ENCODE assay signal across 8 mouse cellular contexts in the genomic region with DNA sequence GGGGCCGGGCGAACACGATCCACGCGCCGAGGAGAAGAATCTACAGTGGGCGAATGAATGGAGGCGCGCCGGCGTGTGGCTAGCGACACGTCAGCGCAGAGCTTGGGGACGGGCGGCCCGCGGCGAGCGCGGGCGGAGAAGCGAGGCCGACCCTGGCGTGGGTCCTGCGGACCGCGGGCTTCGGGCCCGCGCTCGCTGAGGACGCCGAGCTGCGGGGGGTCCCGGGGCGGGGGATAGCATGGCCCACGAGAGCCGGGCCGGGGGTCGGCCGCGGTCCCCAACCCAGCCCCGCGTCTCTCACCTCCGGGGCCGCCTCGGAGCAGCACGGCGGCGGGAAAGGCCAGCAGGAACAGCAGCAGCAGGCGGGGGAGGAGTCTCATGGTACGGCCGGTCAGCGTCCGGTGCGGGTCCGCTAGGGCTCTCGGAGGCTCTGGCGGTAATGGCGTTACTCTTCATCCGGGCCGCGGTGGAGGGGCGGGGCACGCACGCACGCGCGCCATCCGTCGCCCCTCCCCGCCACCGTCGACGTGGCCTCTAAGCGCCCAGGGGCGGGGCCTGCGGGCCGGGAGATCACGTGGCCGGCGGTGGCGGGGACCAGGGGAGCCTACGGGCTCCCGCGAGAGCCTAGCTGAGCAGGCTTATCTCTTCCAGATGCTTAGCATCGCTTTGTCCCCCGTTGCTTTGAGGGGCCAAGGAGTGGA. TPM values are rescaled to one million over a fixed set of nuclear protein-coding genes. Genes with fewer than 3 reads are reported as not detected.
DNase-seq lines count a peak whose midpoint lies in the region; ATAC-seq and TF ChIP-seq lines count a peak whose summit lies in the region.

A gene (minus strand): TSS at position 514 of the 701 bp plus-strand sequence.

- ATAC-seq in kidney, embryonic 14.5 days (ENCODE audit: low FRiP score, low TSS enrichment), result peak; percentile 98
- peak; percentile 97 for ATAC-seq in limb, embryonic 15.5 days (ENCODE audit: insufficient number of reproducible peaks, low FRiP score, low TSS enrichment, low read depth)

- no peaks in the 10 kb centered on the region for H3K27me3 ChIP-seq in kidney, embryonic 14.5 days (ENCODE audit: control insufficient read depth, insufficient read depth, low read length)
- no peaks in the 10 kb centered on the region for H3K27me3 ChIP-seq in limb, embryonic 15.5 days

- peak within 1 kb of the TSS; percentile 74 for H3K4me2 ChIP-seq in kidney, embryonic 14.5 days (replicated peaks; ENCODE audit: low read depth, low read length)
- H3K4me2 ChIP-seq in limb, embryonic 15.5 days, result peak within 1 kb of the TSS; percentile 55

- H3K4me1 ChIP-seq in bone marrow macrophage, adult 2 months (ENCODE audit: control insufficient read depth, insufficient read depth, low read length), result peaks cover 23% of the 10 kb centered on the region
- H3K4me1 ChIP-seq in embryonic fibroblast, embryonic 13.5 days (ENCODE audit: control insufficient read depth, insufficient read depth, low read length), result no peaks in the 10 kb centered on the region
- no peaks in the 10 kb centered on the region for H3K4me1 ChIP-seq in kidney, embryonic 14.5 days (ENCODE audit: control insufficient read depth, insufficient read depth, low read length)
- peaks cover 5% of the 10 kb centered on the region; the same call in 1 of the 2 replicates for H3K4me1 ChIP-seq in limb, embryonic 15.5 days

- TF ChIP-seq CTCF in bone marrow macrophage, adult 2 months (IDR thresholded peaks at IDR 0.05; ENCODE audit: low read depth, low read length), result no peak
- no peak for TF ChIP-seq CTCF in embryonic fibroblast, embryonic 13.5 days (IDR thresholded peaks at IDR 0.05; ENCODE audit: borderline replicate concordance, insufficient read depth, low read length)

- no peak for TF ChIP-seq POLR2A in bone marrow macrophage, adult 2 months (IDR thresholded peaks at IDR 0.05; ENCODE audit: borderline replicate concordance, low read depth, low read length)
- peak; percentile 92 for TF ChIP-seq POLR2A in embryonic fibroblast, embryonic 13.5 days (IDR thresholded peaks at IDR 0.05; ENCODE audit: low read depth, low read length)

- peak within 1 kb of the TSS; percentile 99 for H3K4me3 ChIP-seq in bone marrow macrophage, adult 2 months (ENCODE audit: insufficient read depth, low read length)
- peak within 1 kb of the TSS; percentile 90 for H3K4me3 ChIP-seq in embryonic fibroblast, embryonic 13.5 days (ENCODE audit: insufficient read depth, low read length)
- peak within 1 kb of the TSS; percentile 97 for H3K4me3 ChIP-seq in kidney, embryonic 14.5 days (ENCODE audit: low read length)
- peak within 1 kb of the TSS; percentile 99 for H3K4me3 ChIP-seq in limb, embryonic 15.5 days

- under 1% methylated on average over 66 of the region's 89 CpGs for WGBS in kidney, embryonic 14.5 days
- WGBS in limb, embryonic 15.5 days, result under 1% methylated on average over 81 of the region's 89 CpGs

- peak within 1 kb of the TSS; percentile 98 for H3K9ac ChIP-seq in kidney, embryonic 14.5 days (ENCODE audit: low read depth, low read length)
- peak within 1 kb of the TSS; percentile 96 for H3K9ac ChIP-seq in limb, embryonic 15.5 days

- no peaks in the 10 kb centered on the region for H3K9me3 ChIP-seq in kidney, embryonic 14.5 days (ENCODE audit: control insufficient read depth, low read length)
- H3K9me3 ChIP-seq in limb, embryonic 15.5 days, result no peaks in the 10 kb centered on the region

- H3K36me3 ChIP-seq in kidney, embryonic 14.5 days (ENCODE audit: control insufficient read depth, insufficient read depth, low read length), result peaks cover 28% of the 10 kb centered on the region
- peaks cover 23% of the 10 kb centered on the region for H3K36me3 ChIP-seq in limb, embryonic 15.5 days

- H3K27ac ChIP-seq in bone marrow macrophage, adult 2 months (ENCODE audit: insufficient read depth, low read depth, low read length), result peak within 1 kb of the TSS; percentile 78
- H3K27ac ChIP-seq in embryonic fibroblast, embryonic 13.5 days (ENCODE audit: insufficient read depth, low read length), result peak within 1 kb of the TSS; percentile 77
- H3K27ac ChIP-seq in kidney, embryonic 14.5 days (ENCODE audit: low read depth, low read length), result peak within 1 kb of the TSS; percentile 93
- peak within 1 kb of the TSS; percentile 97 for H3K27ac ChIP-seq in limb, embryonic 15.5 days

- peak; percentile 93 for DNase-seq in A20 (ENCODE audit: low read depth, low spot score)
- peak; percentile 95 for DNase-seq in heart, adult 9 months (ENCODE audit: low spot score in 2 of 2)
- peak; percentile 83 to 89 for DNase-seq in monocyte, adult 2 months (ENCODE audit: low read depth in 1 of 2, low spot score in 2 of 2)
- peak; percentile 94 to 95 for DNase-seq in spleen, postnatal 36 days (ENCODE audit: low spot score in 2 of 2)

RNA-seq across cellular contexts. Expression of the gene that starts here (rescaled TPM):
- polyA plus RNA-seq in bone marrow macrophage, adult 2 months (2012; ENCODE audit: insufficient read depth, insufficient read length, missing spikeins), result 74.3 and 89.8 TPM in 2 replicates
- 280 and 311 TPM in 2 replicates for polyA plus RNA-seq in embryonic fibroblast, embryonic 13.5 days (2011; ENCODE audit: insufficient read length, low read depth, missing spikeins)
- polyA plus RNA-seq in kidney, embryonic 14.5 days (2014; fragmentation: Nextera tagmentation; extraction: Ambion mirVana), result 76.7 and 133 TPM in 2 replicates
- polyA plus RNA-seq in limb, embryonic 15.5 days (2015; fragmentation: Nextera tagmentation; extraction: Ambion mirVana), result 152 TPM in 2 replicates

Comparison
In these comparisons a context has a peak if more than half of its experiments do, and no peak if none do; other contexts are left out.
1. Peak in every context shown above with its lines: DNase-seq, ATAC-seq, H3K4me3 ChIP-seq and H3K27ac ChIP-seq.